Mouse (Mus musculus): ENCODE measurements at regions not wholly inside any gene's neighbourhood (a gene's known extent, or its start where the extent isn't known, plus 50 kb on each side); places are given as distances from the start of the nearest gene placed in this dataset.
"Not testable (repeated sequence)": the region's sequence is repeated elsewhere in the genome, so short reads cannot be mapped to it uniquely, and the experiment has no call there.

DNA sequence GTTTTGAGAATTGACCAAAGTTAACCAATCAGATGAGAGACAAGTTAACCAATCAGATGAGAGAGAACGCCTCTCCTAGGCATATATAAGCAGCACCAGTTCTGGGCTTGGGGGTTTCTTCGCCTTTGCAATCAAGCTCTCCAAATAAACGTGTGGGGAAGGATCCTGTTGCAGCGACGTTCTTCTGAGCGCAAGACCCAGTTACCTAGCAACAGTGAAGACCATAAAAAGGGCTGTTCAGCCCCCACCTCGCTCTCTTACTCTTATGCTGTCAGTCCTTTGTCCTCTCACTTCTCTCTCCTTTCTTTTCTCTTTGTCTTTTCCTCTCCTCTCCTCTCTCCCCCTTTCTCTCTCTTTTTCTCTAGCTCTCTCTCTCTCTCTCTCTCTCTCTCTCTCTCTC is 297.7 kb downstream of the Setd4 start:
- TF ChIP-seq USF1, MAX (IDR thresholded peaks at IDR 0.05; ENCODE audit: low read depth): not testable (repeated sequence)
